Mouse (Mus musculus) gastrocnemius, adult 2 months (tissue): ENCODE measurements at regions not wholly inside any gene's neighbourhood (a gene's known extent, or its start where the extent isn't known, plus 50 kb on each side); places are given as distances from the start of the nearest gene placed in this dataset.

Experiments
- DNase-seq: peaks from one replicate; pipeline ENCODE4 v3.0.0; 2022
- H3K27ac ChIP-seq: fragments of 200-600 bp; 2 replicates; pipeline ENCODE4 v1.8.1; 2022; ENCODE audit warnings: mild to moderate bottlenecking
- H3K4me3 ChIP-seq: fragments of 200-600 bp; 2 replicates; pipeline ENCODE4 v1.8.1; 2022; ENCODE audit warnings: mild to moderate bottlenecking, moderate library complexity
- CTCF ChIP-seq: fragments of 200-600 bp; IDR thresholded peaks from 2 replicates; pipeline ENCODE4 v1.8.1; 2022; ENCODE audit warnings: antibody characterized with exemption, mild to moderate bottlenecking, moderate library complexity
- intact Hi-C: fragments of 180-260 bp; cut with DNase I; formaldehyde crosslinking; loops from one replicate; pipeline ENCODE4 v1.15.1; 2025

DNA sequence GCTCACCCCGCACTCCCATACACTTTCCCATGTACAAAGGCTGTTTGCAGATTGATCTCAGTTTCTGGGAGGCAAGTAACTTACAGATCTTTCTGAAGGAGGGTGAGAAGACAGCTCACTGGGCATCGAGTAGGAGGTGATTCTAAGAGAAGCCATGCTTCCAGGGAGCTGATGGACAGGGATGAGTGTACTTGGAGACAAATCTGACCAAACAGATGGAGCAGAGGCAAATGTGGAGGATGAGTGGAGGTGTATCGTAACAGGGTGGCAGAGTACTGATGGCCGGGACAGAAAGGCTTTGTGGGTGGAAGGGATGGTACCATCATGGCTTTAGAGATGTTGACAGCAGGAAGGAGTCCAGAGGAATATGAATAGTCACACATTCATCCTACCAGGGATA is 212.4 kb downstream of the Fam84a start:
- no peak for TF ChIP-seq CTCF
- intact Hi-C loops: no loop called here
- no peak for DNase-seq
- Histone ChIP-seq H3K27ac (no peak overlapping the region), H3K4me3 (no peak overlapping the region)

DNA sequence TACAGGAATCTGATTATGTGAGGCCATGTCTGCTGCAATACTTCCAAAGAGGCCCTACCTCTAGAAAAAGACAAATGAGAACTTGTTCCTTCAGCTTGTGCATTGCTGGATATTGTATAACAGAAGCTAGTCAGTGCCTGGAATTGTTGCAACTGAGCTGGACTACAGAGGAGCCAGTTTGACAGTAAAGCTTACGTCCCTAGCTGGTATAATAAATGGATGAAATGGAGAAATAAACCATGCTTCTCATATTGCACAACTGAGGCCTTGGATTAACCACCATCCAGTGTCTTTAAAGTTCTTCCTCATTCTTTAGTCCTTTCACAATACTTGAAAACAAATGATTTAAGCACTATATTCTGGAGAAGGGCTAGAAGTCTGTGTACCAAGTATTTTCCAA is 230.8 kb downstream of the Fam84a start:
- H3K4me3 ChIP-seq: no peak overlapping the region
- no peak for TF ChIP-seq CTCF
- intact Hi-C loops: no loop called here
- no peak for DNase-seq
- no peak overlapping the region for H3K27ac ChIP-seq

DNA sequence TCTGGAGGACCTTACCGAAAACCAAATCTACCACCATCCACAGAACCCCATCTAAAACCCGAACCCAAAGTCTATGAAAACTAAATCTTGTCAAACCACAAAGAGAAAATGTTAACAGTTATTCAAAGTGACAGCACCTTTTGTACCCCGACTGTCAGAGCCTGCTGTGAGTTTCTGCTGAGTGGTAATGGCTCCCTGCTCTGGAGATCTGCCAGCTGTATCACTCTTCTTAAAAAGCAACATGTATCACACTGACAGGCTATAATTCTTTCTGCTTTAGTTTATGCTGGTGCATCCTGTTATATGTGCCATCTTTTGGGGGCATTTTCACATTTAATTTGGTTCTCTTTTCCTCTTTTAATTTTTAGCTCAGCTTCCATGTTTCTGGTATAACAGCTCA is 268.5 kb downstream of the Fam84a start:
- TF ChIP-seq CTCF: no peak
- Histone ChIP-seq H3K27ac (no peak overlapping the region), H3K4me3 (no peak overlapping the region)
- no peak for DNase-seq
- intact Hi-C loops: no loop called here

DNA sequence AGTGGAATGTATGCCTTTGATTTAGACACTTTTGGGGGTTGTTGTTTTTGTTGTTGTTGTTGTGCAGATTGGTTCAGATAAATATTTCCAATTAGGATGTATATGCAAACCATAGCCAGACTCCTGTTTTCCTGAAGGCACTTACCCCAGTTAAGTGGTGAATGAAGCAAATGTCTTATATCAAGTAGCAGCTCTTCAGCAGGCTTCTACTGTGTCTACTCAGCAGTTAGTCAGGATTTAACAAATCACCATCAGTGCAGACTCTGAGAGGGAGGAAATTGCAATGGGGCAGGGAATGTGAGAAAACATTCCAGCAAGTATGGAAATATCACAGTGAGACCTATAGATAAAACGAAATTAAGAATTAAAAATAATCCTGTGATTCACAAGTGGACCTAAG is 282.7 kb downstream of the Fam84a start:
- H3K27ac ChIP-seq: no peak overlapping the region
- DNase-seq: no peak
- TF ChIP-seq CTCF: no peak
- intact Hi-C loops: no loop called here
- no peak overlapping the region for H3K4me3 ChIP-seq

DNA sequence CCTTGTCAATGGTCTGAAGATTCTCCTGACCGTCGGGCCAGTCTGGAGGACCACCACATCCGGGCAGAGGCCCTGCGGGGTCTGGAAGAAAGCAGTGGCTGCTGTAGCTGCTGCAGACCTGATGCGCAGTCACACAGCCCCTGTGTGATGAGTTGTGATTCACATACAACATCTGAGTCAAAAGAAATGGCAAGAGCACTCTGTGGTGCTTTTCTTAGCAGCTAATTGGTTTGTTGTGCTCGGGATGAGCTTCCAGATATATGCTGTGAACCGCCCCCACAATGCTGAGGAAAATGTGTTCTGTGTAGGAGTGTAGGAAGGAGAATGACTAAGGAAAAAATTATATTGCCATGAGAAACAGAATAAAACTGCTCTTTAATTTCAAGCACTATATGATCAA is 290.6 kb downstream of the Fam84a start:
- H3K27ac ChIP-seq: no peak overlapping the region
- no peak for TF ChIP-seq CTCF
- no peak overlapping the region for H3K4me3 ChIP-seq
- no peak for DNase-seq
- intact Hi-C loops: no loop called here

DNA sequence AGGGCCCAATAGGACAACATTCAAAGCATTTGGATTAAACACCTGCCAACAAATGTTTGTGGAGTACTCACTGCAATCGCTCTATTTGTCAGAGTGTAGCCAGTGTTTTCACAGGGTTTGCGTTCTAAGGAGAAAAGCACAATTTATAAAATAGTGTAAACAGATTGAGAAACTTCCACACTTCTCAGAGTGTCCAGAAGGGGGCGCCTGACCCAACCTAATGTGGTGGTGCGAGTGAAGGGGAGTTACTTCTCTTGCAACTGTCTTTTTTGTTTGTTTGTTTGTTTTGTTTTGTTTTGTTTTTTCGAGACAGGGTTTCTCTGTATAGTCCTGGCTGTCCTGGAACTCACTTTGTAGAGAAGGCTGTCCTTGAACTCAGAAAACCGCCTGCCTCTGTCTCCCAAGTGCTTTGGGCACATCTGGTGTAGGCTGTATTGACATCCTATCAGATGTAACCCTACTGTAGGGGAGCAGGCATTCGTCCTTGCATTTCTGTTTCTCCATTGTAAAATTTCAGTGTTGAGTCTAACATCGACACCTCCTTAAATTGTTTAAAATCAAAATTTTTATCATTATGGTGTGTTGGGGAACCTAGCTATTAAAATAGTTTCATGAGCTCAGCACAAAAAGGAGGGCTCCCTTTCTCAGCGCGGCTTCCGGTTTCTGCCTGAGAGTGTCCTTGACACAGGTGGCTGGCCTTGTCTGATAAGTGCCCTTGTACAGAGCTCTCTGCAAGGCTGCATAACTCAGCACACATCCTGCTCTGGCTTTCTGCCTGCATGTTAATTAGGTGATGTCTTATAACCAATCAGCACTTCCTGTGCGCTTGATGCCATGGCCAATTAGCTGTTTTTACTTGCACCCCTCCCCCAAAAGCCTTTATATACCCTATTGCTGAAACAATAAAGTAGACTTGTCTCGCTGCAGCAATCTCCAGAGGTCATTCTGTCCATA is 307.0 kb downstream of the Fam84a start:
- H3K27ac ChIP-seq: no peak overlapping the region
- DNase-seq: no peak

DNA sequence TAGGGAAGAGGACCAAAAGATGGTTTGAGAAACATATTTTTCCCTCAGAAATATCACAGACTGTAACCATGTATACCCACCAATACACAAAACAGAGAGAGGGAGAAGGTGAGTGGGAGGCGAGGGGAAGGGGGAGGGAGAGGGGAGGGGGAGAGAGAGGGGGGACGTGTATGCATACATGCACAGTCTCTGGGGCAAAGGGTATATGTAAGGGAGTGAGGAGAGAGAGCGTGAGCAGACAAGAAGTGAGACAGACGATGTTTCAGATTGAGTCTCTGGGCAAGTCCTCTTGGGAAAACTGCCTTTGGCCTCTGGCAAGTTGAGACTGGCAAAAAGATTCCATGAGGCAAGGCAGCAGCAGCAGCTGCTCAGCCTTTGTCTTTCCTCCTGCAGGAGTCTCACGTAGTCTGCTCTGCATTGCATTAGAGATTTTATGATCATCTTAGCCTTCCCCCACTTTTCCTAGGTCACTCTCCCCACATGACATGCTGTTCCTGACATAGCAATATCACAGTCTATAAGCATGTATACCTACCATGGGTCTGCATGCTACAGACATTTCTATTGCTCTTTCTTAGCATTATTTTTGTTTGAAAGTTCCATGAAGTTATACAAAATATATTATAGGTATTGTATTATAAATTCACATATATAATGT is 308.3 kb downstream of the Fam84a start:
- H3K4me3 ChIP-seq: no peak overlapping the region
- no peak overlapping the region for H3K27ac ChIP-seq
- intact Hi-C loops: no loop called here
- no peak for TF ChIP-seq CTCF
- no peak for DNase-seq

More for the DNA sequence above, 307.0 kb downstream of the Fam84a start:
- H3K4me3 ChIP-seq: no peak overlapping the region
- peak; percentile 46 for TF ChIP-seq CTCF
- intact Hi-C loops: no loop called here

DNA sequence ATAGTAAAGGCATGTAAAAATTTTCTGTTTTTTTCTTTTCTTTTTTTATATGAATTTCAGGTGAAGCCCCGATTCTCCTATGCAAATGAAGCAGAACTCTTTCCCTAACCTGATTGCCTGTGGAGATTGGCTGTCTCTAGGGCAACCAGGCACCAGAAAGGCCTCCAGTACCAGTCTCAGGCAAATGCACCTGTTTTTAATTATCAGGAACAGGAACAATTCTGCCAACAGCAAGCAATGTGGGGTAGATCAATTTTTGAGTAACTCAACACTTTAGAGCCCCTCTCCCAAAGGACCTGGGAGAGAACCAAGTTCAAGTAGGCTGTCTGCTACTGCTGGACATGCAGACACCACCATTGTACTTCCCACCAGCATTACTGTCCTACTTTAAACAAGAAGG is 310.6 kb downstream of the Fam84a start:
- no peak for DNase-seq
- intact Hi-C loops: no loop called here
- Histone ChIP-seq H3K4me3 (no peak overlapping the region), H3K27ac (no peak overlapping the region)
- no peak for TF ChIP-seq CTCF

DNA sequence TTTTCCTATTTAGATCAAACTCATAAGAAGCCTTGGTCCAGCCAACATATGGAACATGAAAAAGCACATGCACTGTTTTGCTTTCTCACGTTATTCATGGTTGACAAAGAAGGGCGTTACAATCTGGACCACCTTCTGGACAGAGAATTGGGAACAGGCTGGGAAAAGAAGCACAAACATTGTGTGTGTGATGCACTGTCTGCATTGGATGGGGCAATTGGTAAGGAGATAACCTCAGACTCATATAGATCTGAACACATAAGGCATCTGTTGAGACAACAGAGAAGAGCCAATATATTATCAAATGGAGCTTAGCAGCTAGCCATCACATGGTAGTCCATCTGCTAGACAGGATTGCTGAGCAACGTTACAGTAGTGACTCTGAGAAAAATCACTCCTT is 317.1 kb downstream of the Fam84a start:
- H3K27ac ChIP-seq: no peak overlapping the region
- TF ChIP-seq CTCF: no peak
- no peak for DNase-seq
- intact Hi-C loops: no loop called here
- H3K4me3 ChIP-seq: no peak overlapping the region

DNA sequence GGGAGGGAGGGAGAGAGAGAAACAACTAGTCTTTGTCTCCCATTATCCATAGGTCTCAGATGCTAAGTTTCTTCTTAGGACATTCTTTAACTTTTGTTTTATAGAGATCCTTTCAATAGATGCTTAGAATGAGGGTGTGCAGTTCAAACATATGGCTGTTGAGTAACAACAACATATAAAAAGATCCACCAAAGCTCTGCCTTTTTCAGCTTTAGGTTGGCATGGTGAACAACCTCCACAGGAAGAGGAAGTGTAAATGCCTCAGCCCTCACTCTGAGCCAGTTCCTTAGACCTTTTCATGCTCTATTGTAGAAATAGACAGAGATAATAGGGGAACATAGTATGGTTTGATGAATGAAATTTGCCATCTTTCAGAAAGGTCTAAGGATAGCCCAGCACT is 326.0 kb downstream of the Fam84a start:
- TF ChIP-seq CTCF: no peak
- intact Hi-C loops: no loop called here
- no peak overlapping the region for H3K4me3 ChIP-seq

DNA sequence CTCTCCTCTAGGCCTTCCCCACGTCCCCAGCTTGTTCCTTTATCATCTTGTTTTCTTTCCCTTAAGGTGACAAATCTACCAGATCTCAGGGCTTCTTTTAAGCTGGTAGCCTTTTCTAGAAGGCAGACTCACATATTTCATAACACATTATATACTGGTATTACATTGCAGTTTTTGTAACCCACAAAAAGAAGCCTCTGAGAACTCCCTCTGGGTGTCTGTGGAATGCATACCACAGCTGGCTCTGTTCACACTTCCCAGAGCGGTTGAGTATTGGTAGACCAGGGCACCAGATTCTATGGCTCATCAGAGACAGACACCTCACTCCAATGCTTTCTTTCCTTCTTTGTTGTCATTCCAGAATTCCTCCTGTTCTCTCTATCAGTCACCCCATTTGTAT is 336.4 kb downstream of the Fam84a start:
- no peak overlapping the region for H3K27ac ChIP-seq
- no peak overlapping the region for H3K4me3 ChIP-seq
- TF ChIP-seq CTCF: no peak
- no peak for DNase-seq
- intact Hi-C loops: no loop called here

More for the DNA sequence above, 326.0 kb downstream of the Fam84a start:
- no peak for DNase-seq
- no peak overlapping the region for H3K27ac ChIP-seq

DNA sequence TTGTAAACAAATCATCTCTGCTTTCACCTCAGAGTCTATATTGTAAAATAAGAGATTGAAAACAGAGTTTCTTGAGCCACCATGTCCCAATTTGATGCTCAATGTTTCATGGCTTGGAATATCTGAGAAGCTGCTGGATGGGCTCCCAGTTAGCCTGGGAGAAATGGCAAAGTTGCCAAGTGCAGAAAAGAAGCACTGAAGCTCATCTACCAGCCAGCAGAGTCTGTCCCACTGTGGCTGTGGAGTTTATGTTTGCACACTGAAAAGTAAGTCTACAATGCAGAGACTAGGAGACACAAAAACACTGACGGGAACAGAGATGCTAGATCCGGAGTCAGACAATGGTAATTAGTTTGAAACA is 341.7 kb downstream of the Fam84a start:
- Histone ChIP-seq H3K4me3 (no peak overlapping the region), H3K27ac (no peak overlapping the region)
- no peak for DNase-seq
- intact Hi-C loops: no loop called here
- no peak for TF ChIP-seq CTCF

DNA sequence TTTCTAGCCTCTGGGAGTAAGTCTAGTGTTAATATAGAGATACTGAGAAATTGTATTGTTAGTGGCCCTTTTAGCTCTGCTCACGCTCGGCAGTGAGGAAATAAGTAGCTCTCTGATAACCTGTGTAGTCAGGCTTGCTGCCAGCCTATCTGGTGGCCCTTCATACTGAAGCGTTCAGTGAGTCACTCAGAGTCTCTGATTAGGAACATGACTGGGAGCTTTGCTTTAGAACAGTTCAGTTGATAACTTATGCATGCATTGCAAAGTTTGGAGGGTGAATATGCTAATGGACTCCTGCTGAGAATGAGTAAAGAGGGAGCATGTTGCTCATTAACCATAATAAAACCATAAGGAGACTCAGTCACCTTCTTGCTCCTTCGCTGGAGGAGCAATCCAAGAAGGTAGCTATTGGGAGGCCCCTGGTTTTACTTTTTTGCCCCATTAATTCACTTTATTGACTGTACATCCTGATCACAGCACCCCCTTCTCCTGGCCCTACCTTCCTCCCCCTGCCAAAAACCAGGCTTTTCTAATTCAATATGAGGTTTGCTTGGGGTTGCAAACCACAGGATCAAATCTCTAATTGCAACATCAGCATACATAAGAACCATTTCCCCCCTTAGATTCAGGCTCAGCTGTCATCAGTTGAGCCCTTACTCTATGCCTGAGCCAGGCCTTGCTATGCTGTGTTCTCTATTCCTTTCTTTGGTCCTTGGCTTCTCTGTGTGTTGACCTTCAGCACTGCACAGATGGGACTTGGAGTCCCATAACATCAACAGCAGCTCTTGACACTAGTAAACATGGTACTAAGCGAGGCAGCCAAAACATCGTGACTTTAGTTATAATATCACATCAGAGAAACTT is 342.3 kb downstream of the Fam84a start:
- Histone ChIP-seq H3K4me3 (no peak overlapping the region), H3K27ac (no peak overlapping the region)
- no peak for TF ChIP-seq CTCF
- no peak for DNase-seq
- intact Hi-C loops: no loop called here
